Mouse (Mus musculus) embryonic fibroblast, embryonic 13.5 days (primary cell): ENCODE measurements at regions not wholly inside any gene's neighbourhood (a gene's known extent, or its start where the extent isn't known, plus 50 kb on each side); places are given as distances from the start of the nearest gene placed in this dataset.
A peak's percentile ranks its signal among the peaks of the same experiment; 100 is the strongest.
"Not testable (repeated sequence)": the region's sequence is repeated elsewhere in the genome, so short reads cannot be mapped to it uniquely, and the experiment has no call there.

Experiments used
- H3K27ac ChIP-seq: 2 replicates; pipeline ENCODE4 v1.5.1; 2012; ENCODE audit warnings: low read length, control low read depth, inconsistent platforms; ENCODE audit not compliant: insufficient read depth
- H3K4me1 ChIP-seq: 2 replicates; pipeline ENCODE4 v1.6.1; 2011; ENCODE audit warnings: low read length; ENCODE audit not compliant: control insufficient read depth, insufficient read depth
- H3K4me3 ChIP-seq: 2 replicates; pipeline ENCODE4 v1.5.1; 2011; ENCODE audit warnings: mild to moderate bottlenecking, control low read depth, low read length; ENCODE audit not compliant: insufficient read depth
- CTCF ChIP-seq: IDR thresholded peaks from 2 replicates; pipeline ENCODE4 v1.5.1; 2011; ENCODE audit warnings: mild to moderate bottlenecking, control low read depth, low read length, moderate library complexity, borderline replicate concordance; ENCODE audit not compliant: insufficient read depth
- POLR2A ChIP-seq: IDR thresholded peaks from 2 replicates; pipeline ENCODE4 v1.6.1; 2011; ENCODE audit warnings: low read depth, mild to moderate bottlenecking, control low read depth, low read length, moderate library complexity

DNA sequence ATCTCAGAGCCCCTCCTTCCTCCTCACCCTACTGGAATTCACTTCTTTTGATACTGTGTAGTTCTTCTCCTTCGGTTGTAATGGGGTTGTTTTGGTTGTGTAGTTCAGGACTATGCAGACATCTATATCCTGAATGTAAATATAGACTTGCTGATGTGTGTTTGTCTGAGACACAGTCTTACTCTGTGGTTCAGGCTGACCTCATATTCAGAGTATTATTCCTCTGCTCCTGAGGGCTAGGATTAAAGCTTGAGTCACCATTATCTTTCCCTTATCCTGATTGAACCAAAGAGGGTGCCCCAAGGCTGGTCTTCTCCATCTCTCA is 103.2 kb upstream of the Slc38a2 start:
- TF ChIP-seq POLR2A (no peak), CTCF (no peak)
- H3K4me3 ChIP-seq = no peak overlapping the region
- H3K4me1 ChIP-seq = no peaks in the 10 kb centered on the region; the same call in 1 of the 2 replicates
- peak overlapping the region; percentile 20; the same call in 1 of the 2 replicates for H3K27ac ChIP-seq

DNA sequence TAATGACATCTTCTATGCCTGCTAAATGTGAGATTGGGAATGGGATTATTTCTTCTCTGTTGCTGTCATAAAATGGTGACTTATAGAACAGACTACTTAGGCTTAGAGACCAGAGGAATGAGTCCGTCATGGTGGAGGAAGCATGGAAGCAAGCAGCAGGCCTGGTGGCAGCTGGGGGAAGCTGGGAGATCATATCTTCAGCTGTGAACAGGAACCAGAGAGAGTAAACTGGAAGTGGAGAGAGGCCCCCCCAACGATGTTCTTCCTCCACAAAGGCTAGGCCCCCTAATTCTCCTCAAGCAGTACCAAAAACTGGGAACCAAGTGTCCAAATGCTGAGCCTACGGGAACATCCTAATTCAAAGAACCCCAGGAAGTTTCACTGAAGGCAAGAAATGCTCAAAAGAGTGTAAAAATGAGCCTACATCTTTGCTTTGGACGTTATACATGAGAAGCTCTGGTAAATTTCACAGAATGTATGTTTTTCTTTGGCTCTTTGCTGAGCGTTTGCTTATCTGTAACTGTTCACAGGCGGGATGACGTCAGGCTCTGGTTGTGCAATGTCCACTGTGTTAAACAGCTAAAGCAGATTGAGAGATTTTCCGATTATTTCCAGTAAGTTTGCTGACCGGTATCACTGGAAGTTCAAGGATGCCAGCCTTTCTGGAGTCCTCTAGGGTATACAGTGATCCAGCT is 102.7 kb upstream of the Slc38a2 start:
- TF ChIP-seq CTCF = no peak
- no peak overlapping the region for H3K4me3 ChIP-seq
- H3K4me1 ChIP-seq = no peaks in the 10 kb centered on the region; the same call in 1 of the 2 replicates
- peak overlapping the region; percentile 20; the same call in 1 of the 2 replicates for H3K27ac ChIP-seq

DNA sequence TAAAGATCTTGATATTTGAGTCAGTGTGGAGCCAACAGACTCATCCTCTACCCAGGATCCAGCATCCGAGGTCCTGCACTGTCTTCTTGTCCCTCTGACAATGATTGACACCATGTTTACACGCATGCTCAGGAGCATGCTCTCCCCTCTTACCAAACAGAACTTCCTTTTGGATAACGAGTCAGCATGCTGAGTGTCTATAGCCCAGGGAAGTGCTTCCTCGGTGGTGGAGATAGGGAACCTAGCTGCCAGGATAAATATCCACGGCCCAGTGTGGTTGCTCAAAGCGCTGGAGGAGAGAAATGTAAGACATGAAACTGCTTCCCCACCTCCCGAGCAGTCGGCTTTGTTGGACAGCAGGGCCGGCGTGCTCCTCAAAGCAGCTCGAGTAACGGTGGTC is 99.7 kb upstream of the Slc38a2 start:
- Histone ChIP-seq H3K27ac (no peak overlapping the region), H3K4me3 (no peak overlapping the region), H3K4me1 (no peaks in the 10 kb centered on the region; the same call in 1 of the 2 replicates)
- TF ChIP-seq POLR2A = no peak
- TF ChIP-seq CTCF = no peak

DNA sequence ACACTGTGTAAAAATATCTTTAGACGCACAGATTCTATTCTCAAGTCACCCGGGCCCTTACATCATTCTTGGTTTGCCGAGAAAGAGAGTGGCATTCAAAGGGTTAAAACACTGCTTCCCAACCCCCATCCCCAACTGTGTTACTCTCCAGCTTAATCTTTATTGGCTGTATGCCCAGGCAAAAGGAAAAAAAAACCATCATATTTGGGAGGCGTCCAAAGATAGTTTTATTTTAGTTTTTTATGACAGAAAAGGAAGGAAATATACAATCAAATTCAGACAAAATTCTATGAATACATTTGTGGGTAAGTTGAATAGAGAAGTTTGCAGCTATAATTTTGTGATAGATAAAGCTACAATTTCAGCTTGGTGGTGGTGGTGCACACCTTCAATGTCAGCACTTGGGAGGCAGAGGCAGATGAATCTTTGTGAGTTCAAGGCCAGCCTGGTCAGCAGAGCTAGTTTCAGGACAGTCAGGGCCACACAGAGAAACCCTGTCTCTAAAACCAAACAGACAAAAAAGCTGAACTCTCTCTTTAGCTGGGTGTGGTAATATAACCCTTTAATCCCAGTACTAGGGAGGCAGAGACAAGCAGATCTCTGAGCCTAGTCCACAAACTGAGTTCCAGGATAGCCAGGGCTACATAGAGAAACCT is 98.2 kb upstream of the Slc38a2 start:
- H3K4me3 ChIP-seq = no peak overlapping the region
- TF ChIP-seq CTCF = no peak
- TF ChIP-seq POLR2A = no peak
- H3K4me1 ChIP-seq = no peaks in the 10 kb centered on the region; the same call in 1 of the 2 replicates

DNA sequence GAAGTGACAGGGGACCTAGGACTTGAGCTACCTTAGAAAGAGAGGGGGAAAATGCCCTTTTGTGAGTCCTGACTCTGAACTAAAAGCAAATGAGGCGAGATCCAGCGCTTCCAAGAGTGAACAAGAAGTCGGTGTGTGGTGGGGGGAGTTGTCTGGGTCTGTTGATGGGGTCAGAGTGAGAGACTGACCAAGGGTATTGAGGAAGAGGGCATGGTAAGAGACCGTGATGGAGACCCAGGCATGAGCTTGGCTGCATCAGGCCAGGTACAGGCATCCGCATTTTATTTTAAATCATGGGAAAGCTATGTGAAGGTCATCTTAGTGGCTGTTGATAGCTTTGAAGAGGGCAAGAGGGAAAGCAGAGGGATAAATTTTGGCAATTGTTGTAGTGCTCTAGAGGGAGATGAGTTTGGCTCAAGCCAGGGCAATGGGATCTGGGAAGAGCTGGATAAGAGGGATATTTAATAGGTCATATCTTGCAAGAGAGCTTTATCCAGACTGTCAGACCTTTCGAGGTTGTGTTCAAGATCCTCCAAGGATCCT is 94.7 kb upstream of the Slc38a2 start:
- Histone ChIP-seq H3K4me3 (no peak overlapping the region), H3K4me1 (no peaks in the 10 kb centered on the region), H3K27ac (no peak overlapping the region)
- TF ChIP-seq POLR2A = no peak
- no peak for TF ChIP-seq CTCF

More for the DNA sequence above, 98.2 kb upstream of the Slc38a2 start:
- H3K27ac ChIP-seq = peak overlapping the region; percentile 31

DNA sequence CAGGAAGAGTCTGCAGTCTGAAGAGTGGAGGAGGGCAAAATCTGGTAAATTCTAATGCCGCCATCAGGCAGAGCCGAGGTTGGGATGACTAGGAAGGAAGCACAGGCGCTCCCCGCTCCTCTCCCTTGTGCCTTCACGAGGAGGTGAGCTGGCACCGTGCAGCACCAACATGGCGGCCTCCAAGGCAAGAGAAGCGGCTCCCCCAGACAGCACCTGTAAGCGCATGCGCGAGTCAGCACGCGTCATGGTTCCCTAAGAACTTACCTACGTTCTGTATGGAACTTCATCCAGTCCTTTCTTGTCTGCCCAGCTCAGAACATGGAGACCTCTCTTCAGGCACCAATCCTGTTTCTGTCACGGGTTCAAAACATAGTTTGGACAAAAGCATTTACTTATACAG is 93.7 kb upstream of the Slc38a2 start:
- Histone ChIP-seq H3K27ac (no peak overlapping the region), H3K4me1 (no peaks in the 10 kb centered on the region), H3K4me3 (no peak overlapping the region)
- TF ChIP-seq POLR2A (no peak), CTCF (no peak)

DNA sequence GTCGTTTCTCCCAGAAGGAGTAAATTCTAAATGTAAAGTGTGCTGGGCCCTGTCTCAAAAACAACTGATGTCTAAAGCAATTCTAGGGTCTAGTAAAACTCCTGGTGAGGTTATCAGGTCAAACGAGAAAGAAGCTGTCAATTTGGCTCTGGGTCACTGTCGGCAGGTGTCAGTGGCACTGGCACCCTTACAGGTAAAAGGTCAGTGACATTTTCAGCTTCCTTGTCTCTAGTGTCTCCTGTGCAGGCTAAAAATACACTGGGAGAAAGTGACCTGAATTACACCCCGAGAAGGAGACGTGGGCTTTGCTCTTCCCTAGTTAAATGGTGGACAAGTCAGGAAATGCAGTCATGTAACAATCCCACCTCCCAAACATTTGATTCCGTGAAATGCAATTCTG is 91.8 kb upstream of the Slc38a2 start:
- Histone ChIP-seq H3K4me3 (no peak overlapping the region), H3K27ac (no peak overlapping the region), H3K4me1 (no peaks in the 10 kb centered on the region)
- no peak for TF ChIP-seq CTCF
- no peak for TF ChIP-seq POLR2A

DNA sequence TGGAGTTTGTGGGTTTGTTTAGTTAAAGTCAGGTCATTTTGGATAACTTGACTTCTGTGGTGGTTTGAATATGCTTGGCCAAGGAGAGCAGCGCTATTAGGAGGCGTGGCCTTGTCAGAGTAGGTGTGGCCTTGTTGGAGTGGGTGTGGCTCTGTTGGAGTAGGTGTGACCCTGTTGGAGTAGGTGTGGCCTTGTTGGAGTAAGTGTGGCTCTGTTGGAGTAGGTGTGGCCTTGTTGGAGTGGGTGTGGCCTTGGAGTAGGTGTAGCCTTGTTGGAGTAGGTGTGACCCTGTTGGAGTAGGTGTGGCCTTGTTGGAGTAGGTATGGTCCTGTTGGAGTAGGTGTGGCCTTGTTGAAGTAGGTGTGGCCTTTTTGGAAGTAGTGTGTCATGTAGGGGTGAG is 88.4 kb upstream of the Slc38a2 start:
- H3K4me3 ChIP-seq, H3K4me1 ChIP-seq: not testable (repeated sequence)
- peak overlapping the region; percentile 50 for H3K27ac ChIP-seq

DNA sequence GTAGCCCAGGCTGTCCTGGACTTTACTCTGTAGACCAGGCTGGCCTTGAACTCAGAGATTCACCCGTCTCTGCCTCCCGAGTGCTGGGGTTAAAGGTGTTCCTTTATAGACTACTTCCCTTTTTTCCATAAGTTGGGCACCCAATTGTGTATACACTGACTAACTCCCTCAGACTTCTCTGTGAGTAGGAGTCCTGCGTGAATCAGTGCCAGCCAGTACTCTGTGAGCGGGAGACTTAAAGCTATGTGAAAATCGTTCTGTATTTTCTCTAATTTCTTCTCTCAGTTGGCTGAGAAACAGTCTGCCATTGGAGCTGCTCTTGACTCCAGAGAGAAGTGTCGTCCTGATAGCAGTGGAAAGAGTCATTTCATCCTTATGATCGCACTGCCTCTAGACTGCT is 85.0 kb upstream of the Slc38a2 start:
- no peak for TF ChIP-seq POLR2A
- TF ChIP-seq CTCF = no peak
- no peak overlapping the region for H3K27ac ChIP-seq

DNA sequence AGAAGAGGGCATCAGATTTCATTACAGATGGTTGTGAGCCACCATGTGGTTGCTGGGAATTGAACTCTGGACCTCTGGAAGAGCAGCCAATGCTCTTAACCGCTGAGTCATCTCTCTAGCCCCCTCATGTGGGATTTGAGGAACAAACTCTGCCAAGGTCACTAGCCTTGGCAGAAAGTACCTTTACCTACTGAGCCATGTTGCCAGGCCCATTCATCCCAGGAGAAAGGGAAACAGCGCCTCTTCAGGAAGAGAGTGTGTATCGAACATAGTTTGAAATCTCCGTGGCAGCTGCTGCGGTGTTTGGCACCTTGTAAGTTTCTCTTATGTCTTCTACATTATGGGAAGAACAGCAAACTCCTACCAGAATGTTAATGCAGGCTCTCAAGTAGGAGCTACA is 82.0 kb upstream of the Slc38a2 start:
- Histone ChIP-seq H3K4me3 (no peak overlapping the region), H3K4me1 (no peaks in the 10 kb centered on the region), H3K27ac (no peak overlapping the region)
- TF ChIP-seq POLR2A (no peak), CTCF (no peak)

More for the DNA sequence above, 85.0 kb upstream of the Slc38a2 start:
- Histone ChIP-seq H3K4me3 (no peak overlapping the region), H3K4me1 (no peaks in the 10 kb centered on the region)

DNA sequence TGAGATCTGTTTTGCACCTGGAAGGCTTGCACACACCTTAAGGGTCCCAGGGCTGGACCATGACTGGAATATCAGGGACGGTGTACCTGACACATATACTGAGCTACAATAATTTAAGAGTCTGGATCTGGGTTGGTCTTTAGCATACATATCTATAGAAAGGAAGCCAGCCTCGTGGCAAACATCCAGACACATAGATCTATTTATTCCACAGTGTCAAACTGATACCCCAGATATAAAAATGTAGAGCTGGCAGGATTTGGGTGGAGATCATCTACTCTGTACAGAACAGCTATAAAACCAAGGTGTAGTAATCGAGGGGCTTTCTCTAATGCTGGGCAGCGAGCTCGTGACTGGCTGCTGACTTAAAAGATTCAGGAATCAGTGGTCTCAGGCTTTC is 81.1 kb upstream of the Slc38a2 start:
- no peaks in the 10 kb centered on the region for H3K4me1 ChIP-seq
- H3K27ac ChIP-seq = no peak overlapping the region
- no peak overlapping the region for H3K4me3 ChIP-seq
- TF ChIP-seq CTCF = no peak
- no peak for TF ChIP-seq POLR2A
